Mouse (Mus musculus): ENCODE data around the gene Nkrf.
"Not testable (repeated sequence)": the region's sequence is repeated elsewhere in the genome, so short reads cannot be mapped to it uniquely, and the experiment has no call there.

Nkrf gene

GRCm38 (mm10) chrX:36902321-36903114 is at the start of gene Nkrf:
Nkrf (minus strand) TSS chrX:36902899.
- CTCF ChIA-PET = interaction anchor here (0.7 kb wide), 1 partner anchor 81 kb away, joined by 3 read pairs; no protein-coding TSS in a partner anchor

GRCm38 (mm10) chrX:36941106-36941505 is 38.4 kb upstream of the Nkrf start:
- CTCF ChIA-PET = no interaction called here

DNA sequence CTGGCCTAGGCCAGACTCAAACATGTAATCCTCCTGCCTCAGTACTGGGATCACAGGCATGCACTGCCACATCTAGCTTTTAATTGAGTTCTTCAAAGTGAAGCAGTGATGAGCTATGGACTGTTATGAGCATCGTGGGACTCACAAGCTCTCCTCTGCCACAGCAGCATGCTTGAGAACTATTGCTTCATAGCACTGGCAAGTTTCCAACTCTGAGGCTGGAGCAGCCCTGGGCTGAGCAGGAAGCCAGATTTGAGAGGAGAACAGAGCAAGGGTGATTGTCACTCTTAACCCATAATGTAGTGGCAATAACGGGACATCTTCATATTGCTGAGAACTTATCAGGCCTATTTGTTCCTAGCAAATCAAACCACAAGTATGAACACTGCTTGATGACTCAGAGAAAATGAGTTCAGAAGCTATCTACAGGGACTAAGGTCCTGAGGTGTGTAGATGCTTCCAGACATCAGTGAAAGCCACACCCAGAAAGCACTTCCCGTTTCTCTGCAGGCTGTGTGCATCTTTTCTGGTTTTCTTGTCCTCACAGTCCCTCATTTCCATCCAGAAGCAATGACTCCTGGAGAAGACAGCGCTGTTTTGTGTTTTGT is 37.2 kb upstream of the Nkrf start:
- CTCF ChIA-PET = interaction anchor here (0.6 kb wide), 1 partner anchor 108 kb away, joined by 3 read pairs; no protein-coding TSS in a partner anchor

- CTCF ChIA-PET = no interaction called here
Observed at GRCm38 (mm10) chrX:36935326-36935966, 32.7 kb upstream of the Nkrf start.

GRCm38 (mm10) chrX:36930574-36930973 is 27.9 kb upstream of the Nkrf start:
- CTCF ChIA-PET = no interaction called here

- CTCF ChIA-PET = interaction anchor here (0.5 kb wide), 1 partner anchor 179 kb away, joined by 5 read pairs; no protein-coding TSS in a partner anchor
Observed at GRCm38 (mm10) chrX:36929694-36930093, 27.0 kb upstream of the Nkrf start.

DNA sequence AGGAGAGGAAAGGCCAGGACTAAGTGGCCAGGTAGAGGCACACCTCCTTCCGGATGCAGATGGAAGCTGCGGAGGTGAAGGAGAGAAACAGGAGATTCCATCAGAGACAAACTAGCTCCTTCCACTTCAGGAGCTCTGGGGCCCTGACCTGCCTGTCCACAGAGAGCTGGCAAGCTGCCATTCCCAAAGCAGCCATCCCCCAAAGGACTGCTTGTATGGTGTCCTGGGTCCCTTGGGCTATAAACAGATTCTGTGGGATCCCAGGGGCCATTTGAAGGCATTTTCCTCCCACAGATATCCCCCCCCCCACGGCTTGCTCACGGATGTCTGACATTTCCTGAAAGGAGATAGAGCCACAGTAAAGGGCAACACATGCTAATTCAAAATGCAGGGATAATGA is 26.1 kb upstream of the Nkrf start:
- CTCF ChIA-PET = no interaction called here

GRCm38 (mm10) chrX:36921346-36921745 is 18.6 kb upstream of the Nkrf start:
- CTCF ChIA-PET = no interaction called here

DNA sequence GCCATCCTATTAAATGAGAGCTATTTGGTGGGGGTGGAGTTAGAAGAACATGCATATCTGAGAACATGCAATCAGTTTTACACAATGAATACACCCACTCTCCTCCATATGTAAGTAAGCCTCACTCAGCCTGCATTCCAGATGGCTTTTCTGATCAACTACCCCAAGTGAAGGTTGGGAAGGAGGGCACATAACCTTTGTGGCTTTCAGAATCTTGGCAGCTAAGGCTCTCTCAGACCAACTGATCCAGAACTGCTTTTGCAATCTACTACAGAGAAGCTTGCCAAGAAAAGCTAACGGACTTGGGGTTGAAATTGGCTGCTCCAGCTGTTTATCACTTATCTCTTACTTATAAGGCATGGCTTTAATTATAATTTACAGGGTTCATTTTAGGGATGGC is 15.1 kb upstream of the Nkrf start:
- CTCF ChIA-PET = interaction anchor here (1.0 kb wide), 1 partner anchor 10 kb away, joined by 3 read pairs; no protein-coding TSS in a partner anchor

- CTCF ChIA-PET = no interaction called here
Observed at GRCm38 (mm10) chrX:36911343-36911742, 8.6 kb upstream of the Nkrf start.

- CTCF ChIA-PET = interaction anchor here (0.5 kb wide), 1 partner anchor 171 kb away, joined by 4 read pairs; no protein-coding TSS in a partner anchor
Observed at GRCm38 (mm10) chrX:36906539-36906938, 3.8 kb upstream of the Nkrf start.

GRCm38 (mm10) chrX:36903115-36903768 is 543 bp upstream of the Nkrf start:
- CTCF ChIA-PET = interaction anchor here (0.6 to 0.7 kb wide), 2 partner anchors 44 to 81 kb away, joined by 3 read pairs; no protein-coding TSS in a partner anchor

DNA sequence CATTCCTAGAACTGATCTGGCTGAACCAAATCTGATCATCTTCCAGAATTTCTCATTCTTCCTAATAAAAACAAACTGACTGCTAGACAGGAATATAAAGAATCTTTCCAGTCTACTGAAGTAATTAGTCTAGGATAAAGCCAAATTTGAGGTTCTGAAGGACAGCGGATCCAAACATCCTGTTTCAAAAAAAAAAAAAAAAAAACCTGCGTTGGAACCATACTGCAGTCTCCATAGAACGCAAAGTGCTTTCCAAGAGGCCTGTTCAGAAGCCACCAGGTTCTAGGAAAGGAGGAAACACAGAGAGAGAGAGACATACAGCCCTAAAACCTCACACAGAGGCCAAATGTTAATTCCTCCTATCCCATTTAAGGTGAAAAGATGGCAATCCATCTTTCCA is 1.0 kb downstream of the Nkrf start:
- CTCF ChIA-PET = no interaction called here

GRCm38 (mm10) chrX:36898931-36899330 is 3.8 kb downstream of the Nkrf start:
- CTCF ChIA-PET = not testable (repeated sequence)

- CTCF ChIA-PET = no interaction called here
Observed at GRCm38 (mm10) chrX:36884719-36885118, 18.0 kb downstream of the Nkrf start.

DNA sequence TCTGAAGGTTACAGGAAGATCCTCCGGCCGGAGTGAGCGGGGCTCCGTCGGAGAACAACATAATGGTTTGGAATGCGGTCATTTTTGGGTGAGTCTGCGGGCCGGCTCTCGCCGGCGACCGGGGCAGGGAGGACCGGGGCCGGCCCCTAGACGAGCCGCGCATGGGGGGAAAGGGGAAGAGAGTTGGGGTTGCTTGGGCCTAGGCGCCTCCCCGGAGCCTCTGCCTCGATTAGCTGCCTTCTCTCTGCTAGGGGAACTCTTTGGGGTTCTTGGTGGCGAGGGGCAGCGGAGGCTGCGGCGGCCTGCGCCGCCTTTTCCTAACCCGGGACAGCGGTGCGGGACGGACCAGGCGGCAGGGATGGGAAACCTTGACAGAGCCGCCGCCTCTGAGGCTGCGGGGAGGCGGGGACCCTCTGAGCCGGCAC is 28.0 kb downstream of the Nkrf start:
- CTCF ChIA-PET = no interaction called here

GRCm38 (mm10) chrX:36874178-36874696 is 28.5 kb downstream of the Nkrf start:
- CTCF ChIA-PET = no interaction called here

DNA sequence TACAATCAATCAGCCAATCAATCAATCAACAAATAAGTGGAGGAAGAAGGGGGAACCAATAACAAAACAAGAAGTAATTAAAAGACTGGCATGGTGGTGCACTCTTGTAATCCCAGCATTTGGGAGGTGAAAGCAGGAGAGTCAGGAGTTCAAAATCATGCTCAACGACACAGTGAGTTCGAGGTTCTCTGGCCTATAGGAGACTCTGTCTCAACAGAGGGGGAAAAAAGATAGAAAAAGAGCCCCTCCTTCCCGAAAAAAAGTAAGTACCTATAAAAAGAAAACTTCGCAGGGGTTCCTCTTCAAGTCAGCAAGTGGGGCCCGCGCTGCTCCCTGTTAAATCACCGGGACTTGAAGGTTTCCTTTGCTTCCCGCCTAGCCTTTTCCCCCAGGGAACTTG is 28.9 kb downstream of the Nkrf start, which contains the start of the genes Ube2a and C330007P06Rik:
Gene Ube2a, plus strand, starts transcription at position 136 of the 400 bp plus-strand sequence.
Gene C330007P06Rik, minus strand, starts transcription at position 347 of the 400 bp plus-strand sequence.
- CTCF ChIA-PET = no interaction called here

DNA sequence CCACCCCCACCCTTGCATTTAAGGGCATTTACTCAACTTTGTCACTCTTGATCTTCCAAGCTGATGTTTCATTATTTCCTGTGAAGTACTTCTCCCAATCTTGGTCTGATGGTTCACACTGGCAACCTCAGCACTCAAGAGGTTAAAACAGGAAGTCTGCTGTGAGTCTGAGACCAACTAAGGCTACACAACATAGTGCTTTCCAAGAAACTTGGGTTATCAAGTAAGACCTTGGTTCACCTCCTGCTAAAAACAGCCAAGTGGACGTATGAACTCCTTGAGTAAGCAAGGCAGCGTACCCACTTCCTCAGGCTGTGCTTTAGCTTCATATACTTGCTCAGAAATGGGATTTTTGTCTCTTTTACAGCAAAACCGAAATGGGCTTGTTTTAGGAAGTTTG is 32.3 kb downstream of the Nkrf start:
- CTCF ChIA-PET = no interaction called here

GRCm38 (mm10) chrX:36864609-36865328 is 37.9 kb downstream of the Nkrf start:
- CTCF ChIA-PET = interaction anchor here (0.6 to 0.7 kb wide), 2 partner anchors 240 to 241 kb away, joined by 3 to 7 read pairs; no protein-coding TSS in a partner anchor
